Mouse (Mus musculus): ENCODE measurements around the gene Adam22.

Gene Adam22

GRCm38 (mm10) chr5:8164773-8165172 is 203.2 kb downstream of the Adam22 start:
- DNase-seq (ENCODE audit: low read depth, low spot score): peak; percentile 72

DNA sequence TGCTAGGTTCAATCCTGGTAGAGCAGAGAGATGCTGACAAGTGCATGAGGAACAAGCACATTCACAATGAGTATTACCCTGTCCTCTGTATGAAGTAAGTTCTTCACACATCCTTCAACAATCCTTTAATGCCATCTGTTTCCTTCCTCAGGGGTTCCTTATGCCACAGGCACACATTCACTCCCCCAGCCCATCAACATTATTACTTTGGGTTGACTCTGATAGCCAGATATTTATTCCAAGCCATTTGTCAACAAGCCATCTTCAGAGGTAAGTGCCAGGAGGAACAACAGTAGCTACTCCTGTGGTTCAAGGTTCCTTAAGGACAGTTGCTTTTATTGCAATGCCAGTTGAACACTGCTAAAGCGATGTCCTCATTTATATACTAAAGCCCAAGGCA is 216.3 kb downstream of the Adam22 start:
- peak; percentile 41 for DNase-seq (ENCODE audit: low read depth, low spot score)

DNA sequence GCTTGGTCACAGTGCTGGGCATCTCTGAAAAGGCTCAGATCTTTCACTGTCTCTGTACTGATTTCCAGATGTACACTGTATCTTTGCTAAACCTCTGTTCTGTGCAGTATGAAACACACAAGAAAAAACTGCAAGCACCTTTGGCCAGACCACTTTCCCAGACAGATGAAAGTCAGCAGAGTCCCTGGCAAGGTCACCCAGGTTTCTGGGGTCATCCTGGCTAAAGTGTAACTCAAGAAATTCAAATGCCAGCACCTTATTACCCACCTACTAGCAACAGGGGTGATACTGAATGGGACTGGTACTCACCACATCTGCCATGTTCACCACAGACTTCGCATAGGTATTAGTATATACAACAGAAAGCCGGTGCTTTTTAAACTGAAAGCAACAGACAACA is 221.8 kb downstream of the Adam22 start:
- DNase-seq (ENCODE audit: low read depth, low spot score): no peak

DNA sequence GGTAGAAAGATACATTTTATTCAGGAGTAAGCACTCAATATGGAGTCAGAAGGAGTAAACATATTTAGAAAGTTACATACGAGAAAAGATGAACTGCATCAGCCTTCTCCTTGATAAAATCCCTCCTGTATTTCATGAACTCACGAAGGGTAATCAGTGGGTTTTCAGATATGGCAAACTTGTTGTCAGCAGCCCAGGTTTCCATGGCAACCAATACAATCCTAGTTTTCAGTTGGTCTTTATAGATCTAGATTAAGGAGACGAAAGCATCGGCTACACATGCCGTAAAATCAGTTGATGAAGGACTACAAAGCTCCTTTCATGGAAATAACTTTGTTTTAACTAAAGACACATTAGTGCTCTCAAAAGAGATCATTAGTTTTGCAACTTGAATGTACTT is 222.5 kb downstream of the Adam22 start:
- no peak for DNase-seq (ENCODE audit: low read depth, low spot score)

DNA sequence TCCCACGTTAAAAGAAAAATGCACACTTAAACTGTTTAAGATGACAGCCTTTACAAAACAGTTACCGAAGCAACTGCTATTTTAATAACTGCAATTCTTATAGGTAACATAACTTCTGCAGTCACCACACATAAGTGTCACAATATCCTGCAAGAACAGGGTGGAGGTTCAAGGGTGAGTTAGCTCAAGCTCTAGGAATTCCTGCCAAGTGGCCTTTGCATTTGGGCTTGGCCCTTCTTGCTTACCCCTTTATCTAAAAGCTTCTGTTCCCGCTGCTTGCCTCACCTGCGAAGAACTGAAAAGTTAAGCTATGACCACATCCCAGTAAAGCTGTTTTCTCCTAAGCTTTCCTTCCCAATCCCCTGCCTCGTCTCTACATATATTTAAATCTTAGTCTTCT is 235.4 kb downstream of the Adam22 start:
- no peak for DNase-seq (ENCODE audit: low read depth, low spot score)

DNA sequence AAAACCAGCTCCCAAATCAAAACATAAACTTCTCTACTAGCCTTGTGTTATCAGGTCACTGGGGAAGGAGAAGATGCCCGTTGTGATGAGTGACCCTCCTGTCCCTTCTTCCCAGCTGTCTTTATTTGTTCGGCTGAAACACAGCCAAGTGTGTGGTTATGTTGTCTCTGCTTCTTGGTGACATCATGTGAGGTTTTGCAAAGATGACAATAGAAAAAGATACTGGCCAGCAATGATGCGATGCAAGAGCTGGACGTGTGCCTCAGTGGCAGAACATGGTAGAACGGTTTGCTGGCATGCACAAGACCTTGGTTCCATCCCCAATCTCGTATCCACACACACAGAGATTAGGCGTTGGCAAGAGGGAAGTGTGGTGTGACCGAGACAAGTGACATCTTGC is 236.0 kb downstream of the Adam22 start:
- DNase-seq (ENCODE audit: low read depth, low spot score): peak; percentile 59

DNA sequence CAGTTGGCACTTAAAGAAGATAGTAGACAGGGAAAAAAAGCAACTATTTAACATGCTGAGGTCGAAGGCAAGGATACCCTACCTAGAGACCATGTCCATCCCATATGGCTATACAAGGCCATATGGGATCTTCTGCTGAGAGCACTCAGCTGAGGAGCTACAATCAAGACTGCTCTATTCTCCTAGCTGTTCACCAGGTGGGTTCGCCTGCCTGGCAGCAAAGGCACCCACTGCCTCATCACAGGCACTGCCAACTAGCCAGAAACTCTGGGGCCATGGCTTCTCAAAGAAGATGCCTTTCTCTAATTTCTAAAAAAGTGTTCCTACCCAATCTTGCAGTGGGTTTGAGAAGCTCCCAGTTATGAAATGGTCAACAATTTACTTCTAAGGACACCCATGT is 238.2 kb downstream of the Adam22 start:
- DNase-seq (ENCODE audit: low read depth, low spot score): peak; percentile 36

DNA sequence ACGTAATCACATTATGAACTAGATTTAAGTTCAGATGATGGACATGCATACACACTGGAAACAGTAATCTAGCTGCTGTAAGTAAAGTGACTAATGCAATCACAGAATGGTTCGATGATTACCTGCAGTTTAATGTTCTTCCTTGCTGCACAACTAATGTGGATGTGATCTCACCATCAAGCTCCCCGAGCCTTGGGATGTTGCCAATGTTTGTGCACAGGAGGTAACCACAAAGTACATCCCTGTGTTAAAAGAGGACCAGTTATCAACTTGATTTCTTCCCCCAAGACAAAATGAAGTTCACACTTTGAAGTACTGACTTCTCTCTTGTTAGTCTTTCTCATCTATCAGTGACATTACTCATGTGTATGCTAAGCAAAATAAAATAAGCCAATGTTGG is 247.0 kb downstream of the Adam22 start:
- peak; percentile 60 for DNase-seq (ENCODE audit: low read depth, low spot score)

DNA sequence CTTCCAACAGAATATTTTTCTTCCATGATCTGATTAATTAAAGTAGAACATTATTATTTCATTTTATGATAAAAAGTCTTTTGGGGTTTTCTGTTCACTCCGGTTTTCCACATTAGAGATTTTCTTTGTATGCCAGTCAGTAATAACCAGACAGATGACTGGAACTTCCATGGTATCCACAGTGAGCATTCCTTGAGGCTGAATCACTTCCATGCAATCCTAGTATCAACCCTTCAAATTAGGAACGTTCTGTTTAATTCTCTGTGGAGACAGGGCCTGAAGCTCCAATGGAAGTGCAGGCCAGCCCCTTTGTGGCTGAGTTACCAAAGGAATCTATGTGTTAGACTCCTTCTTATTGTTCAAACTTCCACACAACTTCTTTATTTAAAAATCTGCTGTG is 247.9 kb downstream of the Adam22 start:
- no peak for DNase-seq (ENCODE audit: low read depth, low spot score)

DNA sequence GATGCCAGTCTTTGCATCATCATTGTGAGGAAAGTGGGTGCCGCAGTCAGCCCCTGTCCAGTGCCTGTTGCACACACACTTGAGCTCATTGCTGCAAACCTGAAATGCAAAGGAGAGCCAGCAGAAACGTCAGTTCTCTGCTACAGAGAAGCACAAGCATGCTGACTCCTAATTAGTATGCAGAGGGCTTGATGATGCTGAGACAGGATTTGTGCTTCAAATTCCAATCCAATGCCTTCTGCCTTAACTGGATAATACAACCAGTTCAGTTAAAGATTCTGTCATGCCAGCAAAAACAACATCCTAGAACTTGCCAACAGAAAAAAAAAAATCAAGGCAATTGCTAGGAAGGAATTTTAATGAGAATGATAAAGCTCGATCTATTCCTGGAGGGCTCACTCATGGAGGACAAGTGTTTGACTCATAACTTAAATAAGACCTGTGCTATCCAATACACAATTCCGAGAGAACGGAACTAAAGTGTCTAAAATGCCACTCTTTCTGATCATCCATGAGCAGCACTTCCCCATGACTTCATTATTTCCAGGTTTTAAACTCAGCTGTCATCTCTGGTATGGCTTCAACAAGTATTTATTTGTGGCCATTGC is 251.3 kb downstream of the Adam22 start:
- DNase-seq (ENCODE audit: low read depth, low spot score): peak; percentile 64

GRCm38 (mm10) chr5:8112246-8112645 is 255.7 kb downstream of the Adam22 start:
- peak; percentile 94 for DNase-seq (ENCODE audit: low read depth, low spot score)

- peak; percentile 48 for DNase-seq (ENCODE audit: low read depth, low spot score)
These were observed 256.3 kb downstream of the Adam22 start for GRCm38 (mm10) chr5:8111691-8112090.

GRCm38 (mm10) chr5:8095689-8096088 is 272.3 kb downstream of the Adam22 start:
- DNase-seq (ENCODE audit: low read depth, low spot score): peak; percentile 99

DNA sequence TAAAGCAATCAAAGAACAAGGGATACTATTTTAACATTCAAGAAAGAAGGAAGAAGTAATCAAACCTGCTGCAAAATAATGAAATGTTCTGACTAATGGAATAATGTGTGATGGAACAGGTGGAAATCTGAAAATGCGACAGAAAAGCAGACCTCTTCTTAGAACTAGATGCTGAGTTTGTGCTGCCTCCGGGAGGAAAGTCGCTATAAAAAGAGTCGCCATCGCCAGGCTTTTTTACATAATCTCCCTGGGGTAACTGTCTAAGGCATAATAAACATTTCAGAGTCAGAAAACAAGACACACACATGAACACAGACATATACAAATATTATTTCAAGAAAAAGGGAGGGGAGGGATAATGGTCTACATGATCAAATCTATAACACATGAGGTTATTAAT is 273.0 kb downstream of the Adam22 start:
- DNase-seq (ENCODE audit: low read depth, low spot score): peak; percentile 74

DNA sequence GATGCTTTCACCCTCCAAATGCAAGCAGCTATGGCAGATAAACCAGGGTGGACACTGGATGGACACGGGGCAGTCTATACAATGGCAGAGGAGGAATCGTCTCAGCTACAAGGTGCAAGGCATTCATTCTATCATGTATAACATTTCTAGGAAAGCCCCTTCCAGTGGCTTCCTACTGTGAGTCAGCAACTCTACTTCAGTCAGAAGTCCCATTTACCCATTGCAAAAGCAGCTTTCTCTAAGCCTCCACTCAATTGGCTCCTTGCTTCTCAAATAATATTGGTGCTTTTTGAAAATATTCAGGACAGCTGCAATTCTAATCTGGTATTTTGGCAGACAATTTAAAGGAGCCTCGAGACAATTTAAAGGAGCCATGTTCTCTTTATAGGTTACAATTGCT is 279.8 kb downstream of the Adam22 start:
- DNase-seq (ENCODE audit: low read depth, low spot score): peak; percentile 47

DNA sequence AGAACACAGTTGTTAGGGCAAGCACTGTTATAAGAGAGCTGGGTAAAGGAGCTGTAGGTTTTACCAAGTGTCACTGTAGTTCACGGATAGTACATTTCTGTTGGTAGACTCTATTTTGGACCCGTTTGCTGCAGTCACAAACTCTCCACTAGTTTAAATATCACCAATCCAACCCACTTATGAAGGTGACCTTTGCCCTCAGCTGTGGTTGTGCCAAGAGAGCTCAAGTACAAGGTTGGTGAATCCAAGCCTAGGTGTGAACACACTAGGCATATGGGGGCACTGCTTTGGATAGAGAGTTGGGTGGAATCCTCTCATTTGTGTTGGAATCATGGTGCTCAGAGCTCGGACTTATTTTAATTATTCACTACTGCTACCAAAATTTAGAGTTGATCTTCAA is 282.3 kb downstream of the Adam22 start:
- no peak for DNase-seq (ENCODE audit: low read depth, low spot score)

DNA sequence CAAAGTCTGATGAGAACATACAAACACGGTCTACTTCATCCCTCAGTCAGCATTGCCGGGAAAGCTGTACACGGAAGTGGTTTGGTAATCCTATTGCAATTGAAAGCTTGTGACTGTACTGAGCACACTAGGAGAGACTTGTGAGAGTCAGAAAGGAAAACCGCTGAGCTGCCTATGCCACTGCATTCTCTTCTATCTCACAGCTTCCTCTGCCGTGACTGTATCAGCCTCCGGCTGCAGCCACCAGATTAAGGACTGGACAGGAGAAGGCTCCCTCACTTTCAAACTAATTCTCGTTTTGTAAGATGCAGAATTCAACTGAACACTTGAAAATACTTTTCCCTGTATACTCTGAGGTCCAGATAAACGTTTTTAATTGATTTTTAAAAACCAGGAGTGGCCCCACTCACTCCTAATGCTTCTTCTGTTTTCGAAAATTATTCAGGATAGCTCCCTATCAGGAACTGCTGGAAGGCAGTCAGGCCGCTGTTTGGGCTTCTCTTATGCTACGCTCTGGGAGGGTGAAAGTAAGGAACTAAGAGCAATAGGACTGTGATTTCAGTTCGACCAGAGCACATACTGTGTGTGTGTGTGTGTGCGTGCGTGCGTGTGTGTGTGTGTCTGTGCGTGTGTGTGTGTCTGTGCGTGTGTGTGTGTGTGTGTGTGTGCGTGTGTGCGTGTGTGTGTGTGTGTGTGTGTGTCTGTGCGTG is 285.0 kb downstream of the Adam22 start:
- no peak for DNase-seq (ENCODE audit: low read depth, low spot score)

DNA sequence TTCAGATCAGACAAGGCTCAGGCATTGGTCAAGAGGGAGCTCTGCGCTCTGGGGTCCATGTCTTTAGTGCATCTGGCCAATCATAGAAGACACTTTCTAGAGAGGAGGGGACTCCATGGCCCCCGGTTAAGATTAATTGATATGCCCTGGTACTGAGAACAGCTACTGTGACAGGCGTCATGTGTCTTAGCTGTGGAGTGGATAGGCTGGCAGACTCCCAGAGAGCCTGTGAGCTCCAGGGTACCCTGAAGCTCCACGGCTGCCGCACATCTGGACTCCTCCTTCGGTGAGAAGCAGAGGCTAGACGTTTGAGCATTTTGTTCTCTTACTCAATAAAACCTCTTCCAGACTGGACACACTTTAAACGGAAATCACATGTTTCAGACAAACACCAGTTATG is 290.5 kb downstream of the Adam22 start:
- DNase-seq (ENCODE audit: low read depth, low spot score): no peak

- peak; percentile 42 for DNase-seq (ENCODE audit: low read depth, low spot score)
These were observed 293.9 kb downstream of the Adam22 start for GRCm38 (mm10) chr5:8073901-8074561.

- no peak for DNase-seq (ENCODE audit: low read depth, low spot score)
These were observed 294.6 kb downstream of the Adam22 start for GRCm38 (mm10) chr5:8073406-8073805.

- no peak for DNase-seq (ENCODE audit: low read depth, low spot score)
These were observed 304.8 kb downstream of the Adam22 start for GRCm38 (mm10) chr5:8063207-8063606.

DNA sequence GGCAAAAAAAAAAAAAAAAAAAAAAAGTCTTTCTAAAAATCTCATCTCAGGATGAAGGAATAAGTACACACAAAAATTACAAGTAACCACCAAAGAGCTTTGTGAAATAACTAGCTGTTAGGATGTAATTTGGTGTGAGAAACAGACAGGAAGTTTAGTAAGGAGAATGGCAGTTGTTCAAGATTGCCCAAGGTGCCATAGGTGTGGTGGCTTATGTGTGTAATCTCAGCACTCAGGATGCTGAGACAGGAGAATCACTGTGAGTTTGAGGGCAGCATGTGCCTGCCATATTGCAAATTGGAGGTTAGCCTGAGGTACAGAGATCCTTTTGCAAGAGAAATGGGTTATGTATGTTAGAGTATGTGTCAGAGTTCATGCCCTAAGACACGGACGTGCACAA is 305.5 kb downstream of the Adam22 start:
- DNase-seq (ENCODE audit: low read depth, low spot score): no peak

GRCm38 (mm10) chr5:8058056-8058455 is 309.9 kb downstream of the Adam22 start:
- DNase-seq (ENCODE audit: low read depth, low spot score): no peak
